Mouse (Mus musculus) limb, embryonic 12.5 days (tissue): ENCODE results near the gene Nppb. TPM values are rescaled to one million over a fixed set of nuclear protein-coding genes. Genes with fewer than 3 reads are reported as not detected.
A peak's percentile ranks its signal among the peaks of the same experiment; 100 is the strongest.

Source experiments
- ATAC-seq: fragments of 200-750 bp; cut with Nextera tagmentation; 2 replicates; pipeline ENCODE4 v1.8.0; 2017; ENCODE audit warnings: low read depth, moderate TSS enrichment; ENCODE audit not compliant: insufficient number of reproducible peaks, insufficient read depth, low FRiP score, low TSS enrichment
- H3K27ac ChIP-seq: fragments of 300-500 bp; sonication (generic); 2 replicates; pipeline ENCODE4 v1.5.1; 2016; ENCODE audit warnings: mild to moderate bottlenecking, moderate library complexity
- H3K27me3 ChIP-seq: fragments of 300-500 bp; sonication (generic); 2 replicates; pipeline ENCODE4 v1.6.1; 2016; ENCODE audit warnings: mild to moderate bottlenecking, moderate library complexity
- H3K36me3 ChIP-seq: fragments of 300-500 bp; sonication (generic); 2 replicates; pipeline ENCODE4 v1.6.1; 2016; ENCODE audit warnings: mild to moderate bottlenecking, moderate library complexity
- H3K4me1 ChIP-seq: fragments of 300-500 bp; sonication (generic); replicated peaks from 2 replicates; pipeline ENCODE4 v1.6.1; 2016
- H3K4me2 ChIP-seq: fragments of 300-500 bp; sonication (generic); 2 replicates; pipeline ENCODE4 v1.6.1; 2016; ENCODE audit warnings: mild to moderate bottlenecking, moderate library complexity
- H3K4me3 ChIP-seq: fragments of 300-500 bp; sonication (generic); replicated peaks from 2 replicates; pipeline ENCODE4 v1.5.1; 2016; ENCODE audit warnings: mild to moderate bottlenecking
- H3K9ac ChIP-seq: fragments of 300-500 bp; sonication (generic); replicated peaks from 2 replicates; pipeline ENCODE4 v1.6.1; 2016; ENCODE audit warnings: mild to moderate bottlenecking, moderate library complexity
- H3K9me3 ChIP-seq: fragments of 300-500 bp; sonication (generic); 2 replicates; pipeline ENCODE4 v1.6.1; 2016; ENCODE audit warnings: mild to moderate bottlenecking, moderate library complexity
- WGBS: fragments of 180-500 bp; shearing (Covaris S2); methylation state at CpG from one replicate; pipeline ENCODE4 v1.1.7; 2016; 5-methylcytosine and 5-hydroxymethylcytosine counted together
- polyA plus RNA-seq: library from polyadenylated mRNA; unstranded; fragments of >200 nt; fragmentation: Nextera tagmentation; extraction: Ambion mirVana; gene quantifications from 2 replicates; pipeline ENCODE4 v1.2.1, GENCODE M21; 2016

Nppb gene
- polyA plus RNA-seq, 1 experiment from 2014 or later, result not detected

DNA sequence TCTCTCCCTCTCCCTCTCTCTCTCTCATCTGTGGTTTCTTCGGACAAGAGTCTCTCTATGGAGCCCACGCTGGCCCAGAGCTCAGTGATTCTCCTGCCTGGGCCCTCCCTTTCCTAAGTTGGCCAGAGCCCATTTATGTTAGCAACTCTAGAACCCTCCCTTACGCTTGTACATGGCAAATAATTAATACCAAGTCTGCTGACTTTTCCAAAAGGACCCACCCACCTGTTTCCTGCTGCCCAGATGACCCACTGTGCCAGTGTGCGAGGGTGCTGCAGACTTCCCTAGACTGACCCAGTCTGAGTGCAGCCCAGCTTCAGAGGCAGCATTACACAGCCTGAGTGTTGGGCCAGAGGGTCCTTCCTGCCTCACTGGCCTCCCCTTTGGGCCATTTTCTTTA is 26.6 kb downstream of the Nppb start:
- no peak for ATAC-seq
- Histone ChIP-seq H3K27ac (no peak overlapping the region), H3K4me1 (no peaks in the 10 kb centered on the region), H3K4me2 (no peak overlapping the region), H3K27me3 (no peaks in the 10 kb centered on the region), H3K9ac (no peak overlapping the region), H3K4me3 (no peak overlapping the region), H3K36me3 (peaks cover 100% of the 10 kb centered on the region), H3K9me3 (no peaks in the 10 kb centered on the region)
- WGBS, result 84% methylated on average over 4 of the region's 4 CpGs

DNA sequence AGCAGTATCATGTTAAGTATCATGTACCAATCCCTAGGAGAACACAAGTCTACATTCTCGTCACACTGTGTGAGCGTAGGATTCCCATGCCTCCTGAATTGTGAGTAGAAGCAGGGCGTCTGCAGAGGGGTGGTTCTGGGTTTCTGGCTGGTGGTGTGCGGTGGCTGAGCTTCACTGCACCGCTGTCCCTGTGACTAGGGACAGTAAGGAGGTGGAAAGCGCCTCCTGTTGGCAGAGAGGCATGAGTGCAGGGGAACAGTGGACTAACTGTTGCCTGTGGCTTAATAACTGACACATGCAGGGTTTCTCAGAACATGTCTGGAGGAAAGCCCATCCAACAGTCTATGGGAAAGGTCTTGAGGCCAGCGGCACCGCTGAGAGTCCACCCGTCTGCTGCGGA is 29.8 kb downstream of the Nppb start:
- no peak overlapping the region for H3K9ac ChIP-seq
- H3K4me1 ChIP-seq, result no peaks in the 10 kb centered on the region
- WGBS, result 81% methylated on average over 10 of the region's 10 CpGs

DNA sequence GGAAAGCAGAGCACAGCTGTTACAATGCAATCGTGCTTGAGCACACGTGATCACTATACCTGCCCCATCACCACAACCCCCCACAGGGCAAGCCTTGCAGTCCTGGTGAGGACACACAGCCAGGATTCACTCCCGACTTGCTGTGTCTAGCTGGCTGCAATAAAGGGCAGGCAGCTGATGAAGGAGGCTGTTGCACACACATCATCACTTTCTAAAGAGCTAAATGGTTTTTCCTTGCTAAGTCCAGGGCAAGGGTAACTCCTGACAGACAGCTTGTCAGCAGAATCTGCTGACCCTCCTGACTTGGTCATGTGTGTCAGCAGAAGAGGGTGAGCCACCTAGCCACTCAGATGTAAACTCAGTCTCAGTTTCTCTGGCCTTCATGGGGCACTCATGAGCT is 31.4 kb downstream of the Nppb start:
- H3K27me3 ChIP-seq, result no peaks in the 10 kb centered on the region
- H3K27ac ChIP-seq, result no peak overlapping the region
- H3K4me3 ChIP-seq, result no peak overlapping the region
- H3K36me3 ChIP-seq, result peaks cover 100% of the 10 kb centered on the region
- no peak for ATAC-seq
- H3K4me2 ChIP-seq, result no peak overlapping the region
- H3K9me3 ChIP-seq, result no peaks in the 10 kb centered on the region
- H3K4me1 ChIP-seq, result no peaks in the 10 kb centered on the region
- H3K9ac ChIP-seq, result no peak overlapping the region
- 73% methylated on average over 3 of the region's 3 CpGs for WGBS

More for the DNA sequence above, 29.8 kb downstream of the Nppb start:
- Histone ChIP-seq H3K4me3 (no peak overlapping the region), H3K36me3 (peaks cover 100% of the 10 kb centered on the region), H3K4me2 (no peak overlapping the region), H3K9me3 (no peaks in the 10 kb centered on the region), H3K27ac (no peak overlapping the region), H3K27me3 (no peaks in the 10 kb centered on the region)
- no peak for ATAC-seq

- H3K9ac ChIP-seq, result no peak overlapping the region
- no peaks in the 10 kb centered on the region for H3K4me1 ChIP-seq
- H3K4me2 ChIP-seq, result no peak overlapping the region
- peak overlapping the region; percentile 46; the same call in 1 of the 2 replicates for H3K27ac ChIP-seq
- WGBS, result 81% methylated on average over 2 of the region's 2 CpGs
- H3K9me3 ChIP-seq, result no peaks in the 10 kb centered on the region
- H3K36me3 ChIP-seq, result peaks cover 100% of the 10 kb centered on the region
- no peaks in the 10 kb centered on the region for H3K27me3 ChIP-seq
- no peak for ATAC-seq
- H3K4me3 ChIP-seq, result no peak overlapping the region
Observed at GRCm38 (mm10) chr4:148018410-148018809, 32.8 kb downstream of the Nppb start.

- 95% methylated on average over 3 of the region's 3 CpGs for WGBS
- H3K4me3 ChIP-seq, result no peak overlapping the region
- H3K9ac ChIP-seq, result no peak overlapping the region
- no peak overlapping the region for H3K4me2 ChIP-seq
- ATAC-seq, result no peak
- no peaks in the 10 kb centered on the region for H3K4me1 ChIP-seq
- H3K36me3 ChIP-seq, result peaks cover 96% of the 10 kb centered on the region
- H3K27ac ChIP-seq, result no peak overlapping the region
- no peaks in the 10 kb centered on the region for H3K9me3 ChIP-seq
- H3K27me3 ChIP-seq, result no peaks in the 10 kb centered on the region
Observed at GRCm38 (mm10) chr4:148024003-148024402, 38.4 kb downstream of the Nppb start.

DNA sequence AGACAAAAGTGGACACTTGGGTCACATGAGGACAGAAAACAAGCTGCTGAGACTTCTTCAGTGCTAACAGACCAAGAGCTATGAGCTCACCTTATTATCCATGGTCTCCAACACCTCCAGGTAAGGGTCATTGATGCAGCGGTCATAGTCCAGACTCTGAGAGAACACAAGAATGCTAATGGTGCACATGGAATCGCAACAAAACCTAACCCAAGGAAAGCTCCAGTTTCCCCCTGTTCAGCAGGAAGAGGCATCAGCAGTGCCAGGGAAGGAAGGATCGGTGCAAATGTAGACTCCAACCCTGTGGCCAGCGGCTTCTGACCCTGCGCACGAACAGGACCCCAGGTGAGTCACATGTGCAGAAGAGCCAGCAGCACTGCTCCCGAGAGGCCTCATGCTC is 43.7 kb downstream of the Nppb start:
- Histone ChIP-seq H3K27ac (no peak overlapping the region), H3K9me3 (no peaks in the 10 kb centered on the region), H3K36me3 (peaks cover 82% of the 10 kb centered on the region), H3K4me3 (no peak overlapping the region), H3K4me1 (no peaks in the 10 kb centered on the region), H3K4me2 (no peak overlapping the region), H3K27me3 (no peaks in the 10 kb centered on the region), H3K9ac (no peak overlapping the region)
- WGBS, result 92% methylated on average over 7 of the region's 7 CpGs
- no peak for ATAC-seq

- no peak overlapping the region for H3K27ac ChIP-seq
- no peaks in the 10 kb centered on the region for H3K27me3 ChIP-seq
- H3K9ac ChIP-seq, result no peak overlapping the region
- peaks cover 80% of the 10 kb centered on the region for H3K36me3 ChIP-seq
- no peaks in the 10 kb centered on the region for H3K9me3 ChIP-seq
- H3K4me2 ChIP-seq, result no peak overlapping the region
- no peaks in the 10 kb centered on the region for H3K4me1 ChIP-seq
- 89% methylated on average over 5 of the region's 5 CpGs for WGBS
- no peak for ATAC-seq
- H3K4me3 ChIP-seq, result no peak overlapping the region
Observed at GRCm38 (mm10) chr4:148030506-148030905, 44.9 kb downstream of the Nppb start.

- Histone ChIP-seq H3K36me3 (peaks cover 61% of the 10 kb centered on the region), H3K9ac (no peak overlapping the region), H3K4me3 (no peak overlapping the region), H3K9me3 (no peaks in the 10 kb centered on the region), H3K27me3 (no peaks in the 10 kb centered on the region), H3K4me1 (peaks cover 11% of the 10 kb centered on the region), H3K27ac (no peak overlapping the region), H3K4me2 (no peak overlapping the region)
- 84% methylated on average over 7 of the region's 7 CpGs for WGBS
- ATAC-seq, result no peak
Observed at GRCm38 (mm10) chr4:148033858-148034410, 48.3 kb downstream of the Nppb start.

DNA sequence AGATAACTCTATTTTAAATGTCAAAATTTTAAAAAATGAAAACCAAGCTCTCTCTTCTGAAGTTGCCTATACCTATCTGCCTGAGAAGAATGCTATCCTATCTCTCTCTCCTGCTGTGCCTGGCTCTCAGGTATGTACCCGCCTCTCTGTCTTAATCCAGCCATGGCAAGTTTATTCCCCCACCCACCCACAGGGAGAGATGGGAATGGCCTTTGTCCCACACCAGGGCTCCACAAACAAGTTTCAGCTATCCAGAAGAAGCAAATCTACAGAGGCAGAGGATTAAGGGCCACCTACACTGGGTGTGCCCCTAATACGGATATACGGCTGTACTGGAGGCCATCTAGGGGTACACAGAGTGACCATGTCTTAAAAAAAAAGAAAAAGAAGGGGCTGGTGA is 49.9 kb downstream of the Nppb start:
- H3K4me3 ChIP-seq, result no peak overlapping the region
- H3K4me2 ChIP-seq, result no peak overlapping the region
- H3K9ac ChIP-seq, result no peak overlapping the region
- no peaks in the 10 kb centered on the region for H3K27me3 ChIP-seq
- H3K27ac ChIP-seq, result no peak overlapping the region
- ATAC-seq, result no peak
- 86% methylated on average over 3 of the region's 3 CpGs for WGBS
- H3K4me1 ChIP-seq, result peaks cover 24% of the 10 kb centered on the region
- H3K9me3 ChIP-seq, result no peaks in the 10 kb centered on the region
- H3K36me3 ChIP-seq, result peaks cover 51% of the 10 kb centered on the region

Other genes with a start within 250 kb of the Nppb start
- gene Zfp984, start 176.0 kb upstream of the Nppb start, polyA plus RNA-seq, result 8.0 and 8.4 TPM in 2 replicates
- 6.1 and 6.4 TPM in 2 replicates for gene Zfp933, start 137.4 kb upstream of the Nppb start, polyA plus RNA-seq
- 48.4 and 49.1 TPM in 2 replicates for gene Miip, start 117.0 kb upstream of the Nppb start, polyA plus RNA-seq
- gene Fv1, start 116.8 kb upstream of the Nppb start, polyA plus RNA-seq, result 14.1 and 14.8 TPM in 2 replicates
- gene Mfn2, start 81.1 kb upstream of the Nppb start, polyA plus RNA-seq, result 32.3 and 32.5 TPM in 2 replicates
- gene Plod1, start 49.0 kb upstream of the Nppb start, polyA plus RNA-seq, result 51.2 and 56.3 TPM in 2 replicates
- gene 2510039O18Rik, start 44.9 kb upstream of the Nppb start, polyA plus RNA-seq, result 23.5 and 26.0 TPM in 2 replicates
- gene Nppa, start 14.9 kb downstream of the Nppb start, polyA plus RNA-seq, result 0.74 and 1.5 TPM in 2 replicates
- 8.5 and 8.8 TPM in 2 replicates for gene Clcn6, start 53.0 kb downstream of the Nppb start, polyA plus RNA-seq
- gene Mthfr, start 53.3 kb downstream of the Nppb start, polyA plus RNA-seq, result 27.3 and 28.9 TPM in 2 replicates
- gene Agtrap, start 102.2 kb downstream of the Nppb start, polyA plus RNA-seq, result 11.2 and 12.0 TPM in 2 replicates
- gene Mad2l2, start 144.6 kb downstream of the Nppb start, polyA plus RNA-seq, result 104 and 107 TPM in 2 replicates
- 1.8 and 1.9 TPM in 2 replicates for gene Draxin, start 144.9 kb downstream of the Nppb start, polyA plus RNA-seq
- gene Fbxo6, start 166.4 kb downstream of the Nppb start, polyA plus RNA-seq, result 11.8 and 11.9 TPM in 2 replicates
- 17.5 and 18.7 TPM in 2 replicates for gene Fbxo44, start 174.7 kb downstream of the Nppb start, polyA plus RNA-seq
- gene Fbxo2, start 174.8 kb downstream of the Nppb start, polyA plus RNA-seq, result 2.5 and 3.3 TPM in 2 replicates